Mouse (Mus musculus) thymus, postnatal 10 days (tissue): ENCODE results near the gene Cacna2d4.
"Not testable (repeated sequence)": the region's sequence is repeated elsewhere in the genome, so short reads cannot be mapped to it uniquely, and the experiment has no call there.

ENCODE experiments used
- DNase-seq, 2 experiments: peaks; one replicate each; pipeline ENCODE4 v3.0.0; 2021; ENCODE audit warnings: low spot score in 2 of 2

Cacna2d4 gene

DNA sequence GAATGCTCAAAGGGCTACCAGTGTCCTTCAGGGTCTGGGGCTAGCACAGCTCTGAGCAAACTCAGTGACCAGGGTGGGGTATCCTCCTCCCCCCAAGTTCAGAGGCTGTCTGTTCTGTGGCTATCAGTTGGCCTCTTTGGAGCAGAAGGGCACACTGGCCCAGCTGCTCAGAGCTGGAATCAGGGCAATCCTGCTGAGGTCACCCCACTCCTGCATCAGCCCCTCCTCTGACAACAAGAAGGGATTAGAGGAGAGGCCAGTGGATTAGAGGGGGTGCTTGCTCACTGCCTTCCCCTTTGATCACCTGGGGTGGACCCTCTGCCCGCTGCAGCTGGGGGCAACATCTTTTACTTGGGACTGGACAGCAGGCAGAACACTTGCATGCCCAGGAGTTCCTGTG lies at the start of gene Cacna2d4:
Gene Cacna2d4 (plus strand): TSS at position 286 of the 400 bp plus-strand sequence.
- no peak for DNase-seq

DNA sequence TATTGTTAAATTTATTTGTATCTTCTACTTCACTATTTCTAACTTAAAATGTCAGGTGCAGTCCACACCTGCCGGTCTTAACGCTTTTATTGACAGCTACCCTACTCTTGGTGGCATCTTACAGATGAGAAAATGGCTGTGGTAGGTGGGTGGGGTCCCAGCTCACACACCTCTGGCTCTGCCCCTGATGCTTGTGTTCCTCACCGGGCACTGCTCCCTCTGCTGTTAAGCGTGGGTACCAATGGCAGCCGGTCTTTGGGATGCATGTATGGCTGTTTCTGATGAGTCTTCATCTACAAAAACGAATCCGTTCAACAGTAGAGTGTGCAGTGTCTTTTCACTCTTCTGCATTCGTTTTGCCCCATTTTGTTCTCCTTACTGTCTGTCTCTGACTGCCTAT lies 49.7 kb upstream of the Cacna2d4 start:
- no peak for DNase-seq

DNA sequence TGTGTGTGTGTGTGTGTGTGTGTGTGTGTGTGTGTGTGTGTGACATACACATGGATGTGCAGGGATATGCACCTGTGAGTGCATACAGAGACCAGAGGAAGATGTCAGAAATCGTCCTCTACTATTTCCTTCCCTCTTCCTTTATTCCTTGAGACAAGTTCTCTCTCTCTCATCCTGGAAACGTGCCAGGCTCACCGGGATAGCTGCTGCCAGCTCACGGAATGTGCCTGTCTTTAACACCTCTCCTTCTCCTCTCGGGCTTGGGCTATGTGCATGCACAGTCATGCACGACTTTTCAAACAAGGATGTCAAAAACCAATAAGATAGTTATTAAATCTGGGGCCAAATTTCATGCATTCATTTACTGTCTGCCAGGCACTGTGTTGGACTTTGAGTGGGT lies 48.7 kb upstream of the Cacna2d4 start:
- DNase-seq = no peak

DNA sequence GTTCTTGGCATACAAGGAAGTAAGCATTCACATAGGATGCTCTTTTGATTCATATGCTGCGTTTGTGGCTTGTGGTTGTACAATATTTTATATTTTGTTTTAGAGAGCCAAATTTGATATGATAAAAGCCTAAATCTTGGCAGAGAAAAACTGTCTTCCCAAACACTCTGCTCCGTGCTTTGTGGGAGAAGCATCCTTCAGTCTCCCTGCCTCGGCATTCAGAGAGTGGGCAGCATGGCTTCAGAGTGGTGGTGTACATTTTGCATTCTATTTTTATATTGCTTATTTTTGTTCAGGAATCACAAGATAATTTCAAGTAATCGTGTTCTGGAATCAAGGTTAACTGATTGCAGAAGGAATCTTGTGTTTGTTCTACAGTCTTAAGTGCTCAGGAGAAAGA lies 44.8 kb upstream of the Cacna2d4 start:
- no peak for DNase-seq

DNA sequence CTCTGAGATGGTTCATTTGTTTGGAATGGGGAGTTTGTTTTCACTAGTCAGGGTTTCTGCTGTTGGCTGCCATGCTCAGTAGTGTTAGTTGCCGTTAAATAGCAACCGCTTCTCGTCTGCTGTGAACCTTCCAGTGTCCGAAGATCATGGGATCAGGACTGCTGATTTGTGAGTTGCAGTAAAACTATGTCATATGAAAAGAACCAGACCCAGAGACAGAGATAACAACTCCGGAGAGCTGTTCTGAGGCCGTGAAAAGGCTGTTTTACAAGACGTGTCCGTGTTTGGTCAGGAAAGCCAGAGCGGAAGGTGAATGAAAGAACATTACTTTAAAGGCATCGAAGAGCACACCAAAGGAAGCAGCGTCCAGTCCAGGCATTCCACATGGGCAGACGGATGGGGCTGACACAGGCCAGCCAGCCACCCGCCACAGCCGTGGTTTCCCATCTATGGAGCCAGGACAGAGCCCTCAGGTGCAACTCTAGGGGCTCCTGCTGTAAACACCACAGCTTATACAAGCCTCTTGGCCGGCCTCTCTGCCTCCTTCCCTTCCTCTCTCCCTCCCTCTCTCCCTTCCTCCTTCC lies 42.7 kb upstream of the Cacna2d4 start:
- no peak for DNase-seq

DNA sequence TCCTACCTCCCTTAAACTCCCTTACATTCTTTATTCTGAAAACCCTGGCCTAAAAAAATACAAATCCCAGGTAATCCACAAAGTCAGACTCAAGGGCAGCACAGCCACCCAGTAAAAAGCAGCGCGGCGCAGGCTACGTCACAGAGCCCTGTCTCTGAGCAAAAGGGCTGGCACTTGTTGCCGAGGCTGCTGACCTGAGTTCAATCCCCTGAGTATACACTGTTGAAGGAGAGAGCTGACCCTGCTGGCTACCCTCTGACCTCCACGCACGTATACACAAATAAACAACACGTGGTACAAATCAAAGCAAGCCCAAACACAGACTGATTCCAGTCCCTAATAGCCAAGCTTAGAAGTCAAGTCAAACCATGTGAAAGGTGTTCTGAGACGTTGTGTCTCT lies 42.2 kb upstream of the Cacna2d4 start:
- no peak for DNase-seq

DNA sequence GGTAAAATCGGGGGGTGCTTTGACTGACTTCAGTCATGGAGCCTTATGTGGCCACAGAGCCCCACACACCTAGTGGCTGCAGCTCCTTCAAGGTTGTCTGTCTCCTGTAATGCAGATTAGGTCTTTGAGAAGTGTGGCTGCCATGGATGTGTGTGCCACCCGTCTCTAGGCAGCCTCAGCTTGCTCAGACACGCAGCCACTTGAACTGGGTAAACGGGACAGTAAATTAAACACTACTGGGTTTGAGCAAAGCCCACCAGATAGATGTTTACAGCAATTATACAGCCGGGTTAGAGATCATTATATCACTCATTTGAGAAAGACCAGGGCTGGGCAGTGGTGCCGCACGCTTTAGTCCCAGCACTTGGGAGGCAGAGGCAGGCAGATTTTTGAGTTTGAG lies 41.7 kb upstream of the Cacna2d4 start:
- DNase-seq = no peak

DNA sequence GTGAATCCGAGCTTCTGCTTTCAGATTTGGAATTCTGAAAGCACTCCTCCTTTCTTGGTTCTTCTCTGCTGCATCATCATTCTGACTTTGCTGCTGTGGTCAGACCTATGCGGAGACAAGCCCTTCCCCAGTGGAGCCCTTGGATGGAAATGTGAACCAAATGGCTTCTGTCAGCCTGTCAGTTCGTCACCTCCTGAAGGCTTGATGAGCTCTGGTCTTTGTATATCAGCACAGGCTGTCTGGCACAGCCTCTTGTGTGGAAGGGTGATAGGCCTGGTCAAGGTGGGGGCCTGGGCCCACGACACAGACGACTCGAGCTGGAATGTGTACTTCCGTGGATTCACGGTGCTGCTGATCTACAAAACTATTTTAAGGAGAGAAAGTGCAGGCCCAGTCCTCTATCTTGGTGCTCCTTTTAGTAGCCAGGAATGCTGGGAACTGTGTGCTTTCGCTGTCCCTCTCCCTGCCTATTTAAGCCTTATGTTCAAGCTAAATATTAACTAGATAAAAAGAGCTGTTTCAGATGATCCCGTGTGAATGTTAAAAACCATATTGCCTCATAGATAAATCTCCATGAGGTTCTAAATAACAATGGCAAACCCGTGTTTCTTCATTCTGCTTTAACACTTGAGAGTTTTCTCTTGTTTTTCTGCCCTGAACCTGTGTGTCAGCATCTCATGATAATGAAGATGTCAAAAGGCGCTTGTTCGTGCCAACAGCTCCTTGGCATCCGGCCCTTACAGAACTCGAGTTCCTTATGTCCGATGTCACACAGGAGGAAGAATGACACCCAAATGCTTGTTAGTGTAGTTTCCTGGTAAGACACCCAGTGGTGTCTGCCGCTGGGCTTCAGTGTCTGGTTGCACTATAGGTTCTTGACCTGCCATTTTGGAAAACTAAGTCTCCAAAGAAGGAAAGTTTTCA lies 39.7 kb upstream of the Cacna2d4 start, which contains the start of gene Cacna1c:
Gene Cacna1c (minus strand): TSS at position 37 of the 924 bp plus-strand sequence.
- no peak for DNase-seq

DNA sequence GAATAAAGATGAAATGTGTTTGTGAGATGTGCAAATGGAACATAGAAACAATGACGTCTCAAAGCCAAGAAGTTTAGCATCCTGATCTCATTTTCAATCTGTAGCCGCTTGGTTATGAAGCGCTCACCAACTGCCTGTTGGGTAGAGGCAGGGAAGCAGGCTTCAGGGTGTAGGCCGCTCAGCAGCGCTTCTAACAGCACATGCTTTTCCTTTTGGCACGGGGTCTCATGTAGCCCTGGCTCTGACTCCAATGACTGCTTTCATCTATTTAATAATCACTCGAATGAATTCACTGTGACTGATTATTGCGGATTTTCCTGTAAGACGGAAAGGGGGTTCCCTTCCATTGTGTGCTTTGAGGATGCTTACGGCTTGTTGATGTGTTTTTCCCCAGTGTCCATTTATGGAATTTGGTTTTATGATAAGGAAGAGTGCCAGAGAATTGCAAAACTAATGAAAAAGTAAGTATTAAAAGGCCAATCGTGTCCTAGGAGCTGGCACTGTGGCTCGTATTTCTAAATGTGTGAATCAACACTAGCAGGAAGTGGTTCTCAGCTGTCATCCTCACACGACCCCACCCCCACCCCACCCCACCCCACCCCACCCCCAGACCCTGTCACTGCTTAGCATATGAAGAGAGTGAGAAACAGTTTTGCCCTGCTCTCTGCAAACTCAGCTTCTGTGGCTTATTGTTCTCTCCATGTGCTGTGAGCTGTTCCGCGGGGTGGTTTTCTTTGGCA lies 37.6 kb upstream of the Cacna2d4 start:
- no peak for DNase-seq

DNA sequence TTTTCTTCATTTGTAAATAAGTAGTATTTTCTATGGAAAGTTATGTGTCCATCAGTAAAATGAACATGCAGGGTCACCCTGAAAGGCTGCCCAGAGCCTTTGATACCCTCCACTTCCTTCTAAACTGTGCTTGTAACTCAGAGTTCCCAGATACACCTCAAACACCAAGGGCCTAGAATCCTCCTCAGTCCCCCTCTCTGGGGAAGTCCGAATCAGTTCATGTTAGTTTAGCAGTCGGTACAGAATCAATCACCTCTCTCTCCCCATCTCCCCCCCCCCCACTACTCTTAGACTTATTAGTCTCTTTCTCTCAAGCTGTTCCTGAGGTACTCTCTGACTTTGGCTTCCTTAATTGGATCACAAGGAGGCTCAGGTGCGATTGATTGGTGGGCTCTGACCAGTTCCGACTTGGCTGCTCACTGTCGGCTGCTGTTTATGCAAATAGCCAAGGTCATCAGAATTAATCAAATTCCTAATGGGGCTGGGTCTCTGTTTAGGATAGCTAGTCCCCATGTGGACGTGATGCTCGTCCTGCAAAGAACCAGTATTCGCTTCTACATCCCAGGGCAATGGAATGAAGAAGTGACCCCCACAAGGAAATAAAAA lies 36.9 kb upstream of the Cacna2d4 start:
- no peak for DNase-seq

DNA sequence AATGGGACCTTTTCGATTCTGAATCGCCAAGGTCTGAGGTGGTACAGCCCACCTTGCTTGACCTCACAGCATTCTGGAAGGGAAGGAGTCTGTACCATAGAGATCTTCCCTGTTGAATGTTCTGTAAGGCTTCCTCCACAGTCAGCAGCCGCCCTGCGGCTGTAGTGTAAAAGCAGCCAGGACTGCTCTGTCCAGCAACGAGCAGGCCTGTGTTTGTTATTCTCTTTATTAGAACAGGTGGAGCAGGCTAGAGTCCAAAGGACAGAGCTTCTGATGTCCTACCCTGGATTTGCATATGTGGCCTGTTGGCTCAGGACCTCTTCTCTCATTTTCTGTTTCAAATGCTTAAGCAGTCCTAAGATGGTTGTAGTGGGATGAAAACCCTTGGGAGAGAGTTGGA lies 36.0 kb upstream of the Cacna2d4 start:
- no peak for DNase-seq

DNA sequence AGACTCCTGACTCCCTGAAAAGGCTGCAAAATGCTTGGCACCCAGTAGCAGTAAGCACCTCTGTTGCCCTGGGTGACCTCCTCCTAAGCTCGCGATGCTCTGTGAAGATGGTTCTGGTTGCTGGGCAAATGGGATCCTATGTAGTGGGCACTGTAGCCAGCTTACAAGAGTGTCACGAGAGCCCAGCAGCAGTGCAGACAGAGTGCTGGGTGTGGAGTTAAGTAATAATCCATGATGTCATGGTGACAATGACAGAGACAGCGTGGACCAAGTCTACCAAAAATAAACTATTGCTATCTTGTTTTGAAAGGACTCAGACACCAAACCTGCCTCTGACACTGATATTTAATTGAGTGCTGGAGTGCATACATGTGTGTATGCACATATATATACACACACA lies 34.8 kb upstream of the Cacna2d4 start:
- DNase-seq = no peak

DNA sequence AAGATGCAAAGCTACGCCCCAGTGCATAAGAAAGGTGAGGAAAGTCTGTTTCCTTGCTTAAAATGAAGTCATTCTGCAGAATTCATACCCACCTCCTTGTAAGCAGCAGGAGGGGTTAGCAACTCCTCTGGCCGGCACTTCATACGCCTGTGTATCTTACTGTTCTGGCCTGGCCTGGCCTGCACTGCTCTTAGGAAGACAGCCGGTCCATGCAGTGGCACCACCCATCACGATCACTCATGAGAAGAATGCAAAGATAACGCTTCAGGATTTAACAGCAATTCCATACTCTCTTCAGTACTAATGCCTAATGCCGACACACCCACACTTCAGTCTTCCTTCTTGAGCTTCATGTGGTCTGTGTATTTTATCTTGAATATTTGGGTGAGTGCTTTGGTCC lies 32.0 kb upstream of the Cacna2d4 start:
- DNase-seq = no peak

DNA sequence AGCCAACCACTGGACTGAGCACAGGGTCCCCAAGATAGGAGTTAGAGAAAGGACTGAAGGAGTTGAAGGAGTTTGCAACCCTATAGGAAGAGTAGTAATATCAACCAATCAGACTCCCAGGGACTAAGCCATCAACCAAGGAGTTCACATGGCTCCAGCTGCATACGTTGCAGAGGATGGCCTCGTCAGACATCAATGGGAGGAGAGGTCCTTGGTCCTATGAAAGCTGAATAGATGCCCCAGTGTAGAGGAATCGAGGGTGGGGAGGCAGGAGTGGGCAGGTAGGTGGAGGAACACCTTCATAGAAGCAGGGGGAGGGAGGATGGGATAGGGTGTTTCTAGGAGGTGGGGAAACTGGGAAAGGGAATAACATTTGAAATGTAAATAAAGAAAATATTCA lies 31.4 kb upstream of the Cacna2d4 start:
- no peak for DNase-seq

DNA sequence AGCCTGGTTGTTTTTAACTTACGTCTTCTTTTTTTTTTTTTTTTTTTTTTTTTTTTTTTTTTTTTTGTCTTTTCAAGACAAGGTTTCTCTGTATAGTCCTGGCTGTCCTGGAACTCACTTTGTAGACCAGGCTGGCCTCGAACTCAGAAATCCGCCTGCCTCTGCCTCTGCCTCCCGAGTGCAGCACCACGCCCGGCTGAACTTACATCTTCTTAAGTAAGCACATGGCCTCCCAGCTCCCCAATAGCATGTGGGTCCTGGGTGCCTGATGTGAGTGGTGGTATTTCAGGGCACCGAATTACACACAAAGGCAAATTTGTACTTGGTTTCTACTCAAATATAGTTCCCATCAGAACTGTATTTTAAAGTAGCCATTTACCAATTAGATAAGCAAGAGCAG lies 30.3 kb upstream of the Cacna2d4 start:
- not testable (repeated sequence) for DNase-seq

DNA sequence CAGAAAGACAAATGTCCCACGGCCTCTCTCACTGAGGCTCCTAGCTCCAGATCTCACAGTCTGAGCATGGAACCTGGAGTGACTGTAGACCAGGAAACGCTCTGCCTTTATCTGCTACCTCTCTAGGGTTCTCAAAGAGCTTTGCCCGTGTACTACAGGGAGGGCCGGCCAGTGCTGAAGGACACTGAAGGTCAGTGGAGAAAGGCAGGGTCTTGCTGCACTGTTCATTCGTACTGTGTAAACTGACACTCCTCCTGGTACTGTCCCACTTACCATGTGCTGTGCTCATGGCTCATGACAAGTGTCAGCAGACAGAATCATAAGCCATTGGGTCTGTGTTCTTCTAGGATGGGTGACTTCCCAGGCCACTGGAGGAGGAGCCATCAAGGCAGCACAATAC lies 23.0 kb upstream of the Cacna2d4 start:
- DNase-seq = no peak

DNA sequence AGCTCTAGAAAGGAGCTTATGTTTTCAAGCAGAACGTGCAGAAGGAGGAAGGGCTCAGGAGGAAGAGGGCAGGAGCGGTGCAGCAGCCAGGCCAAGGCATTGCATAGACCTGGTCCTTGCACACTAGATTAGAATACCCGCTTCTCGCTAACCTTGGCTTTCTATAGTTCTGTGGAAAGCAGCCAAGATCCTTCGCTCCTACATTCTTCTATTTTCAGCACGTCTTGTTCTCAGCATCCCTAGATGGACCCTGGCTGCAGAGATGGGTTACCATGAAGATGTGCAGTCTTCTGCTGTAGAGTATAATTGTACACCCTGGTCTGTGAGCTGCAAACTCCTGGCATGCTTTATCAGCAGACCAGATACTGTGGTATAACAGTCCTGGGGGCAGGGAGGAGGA lies 22.1 kb upstream of the Cacna2d4 start:
- no peak for DNase-seq

DNA sequence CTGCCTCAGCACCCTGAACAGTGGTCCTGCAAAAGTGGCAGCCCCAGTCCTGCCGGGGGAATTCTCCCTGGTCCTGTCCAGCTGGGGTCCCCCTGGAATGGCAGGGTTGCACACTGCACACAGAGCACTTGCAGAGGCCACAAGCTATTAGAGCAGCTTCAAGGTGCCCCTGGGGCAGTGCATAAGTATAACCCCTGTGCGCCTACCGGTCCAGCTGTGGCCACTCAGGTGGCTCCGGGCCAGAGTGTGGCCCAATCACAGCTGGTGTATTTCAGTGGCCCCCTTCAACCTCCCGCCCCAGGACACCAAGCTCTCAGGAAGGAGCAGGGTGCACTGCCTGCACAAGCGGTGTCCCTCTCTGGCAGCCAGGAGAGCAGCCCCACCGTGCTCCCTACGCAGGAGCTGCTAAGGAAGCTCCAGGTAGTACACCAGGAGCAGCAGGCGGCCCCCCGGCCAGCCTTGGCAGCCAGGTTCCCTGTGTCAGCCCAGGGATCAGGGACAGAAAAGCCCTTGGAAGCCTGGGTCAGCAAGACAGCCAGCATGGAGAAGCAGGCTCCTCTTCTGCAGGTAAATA lies 21.2 kb upstream of the Cacna2d4 start:
- no peak for DNase-seq

DNA sequence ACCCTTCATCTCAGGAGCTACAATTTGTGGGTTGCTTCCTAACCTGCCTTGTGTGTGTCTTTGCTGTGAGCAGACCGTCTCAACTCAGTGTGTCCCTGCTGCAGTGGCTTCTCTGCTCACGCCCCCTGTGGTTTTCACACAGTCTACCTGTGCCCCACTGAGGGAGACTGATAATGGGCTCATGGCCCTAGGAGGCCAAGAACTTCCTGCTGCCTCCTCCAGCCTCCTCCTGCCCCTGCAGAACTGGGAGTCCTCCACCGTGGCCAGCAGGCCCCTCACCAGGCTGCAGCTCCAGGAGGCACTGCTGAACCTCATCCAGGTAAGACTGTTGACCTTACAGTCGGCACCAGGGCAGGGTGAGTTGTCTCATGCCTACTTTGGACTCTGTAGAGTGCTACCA lies 18.7 kb upstream of the Cacna2d4 start:
- no peak for DNase-seq

DNA sequence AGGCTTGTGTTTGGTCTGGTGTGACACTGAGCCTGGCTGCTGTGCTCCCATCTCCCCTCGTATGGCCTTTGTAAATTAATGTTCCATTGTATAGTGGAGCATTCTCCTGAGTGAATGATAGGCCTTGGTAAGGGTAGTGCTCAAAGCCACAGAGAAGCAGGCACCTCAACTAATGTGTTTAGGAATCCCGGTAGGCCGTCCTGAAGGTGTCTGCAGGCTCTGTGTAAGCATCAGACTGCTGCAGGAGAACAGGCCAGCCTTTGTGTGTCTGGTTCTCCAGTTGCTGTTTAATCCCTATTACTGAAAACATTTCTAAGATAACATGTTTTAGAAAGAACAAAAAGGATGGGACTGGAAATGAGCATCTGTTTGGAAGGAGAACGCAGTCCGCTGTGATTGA lies 17.7 kb upstream of the Cacna2d4 start:
- DNase-seq = no peak

DNA sequence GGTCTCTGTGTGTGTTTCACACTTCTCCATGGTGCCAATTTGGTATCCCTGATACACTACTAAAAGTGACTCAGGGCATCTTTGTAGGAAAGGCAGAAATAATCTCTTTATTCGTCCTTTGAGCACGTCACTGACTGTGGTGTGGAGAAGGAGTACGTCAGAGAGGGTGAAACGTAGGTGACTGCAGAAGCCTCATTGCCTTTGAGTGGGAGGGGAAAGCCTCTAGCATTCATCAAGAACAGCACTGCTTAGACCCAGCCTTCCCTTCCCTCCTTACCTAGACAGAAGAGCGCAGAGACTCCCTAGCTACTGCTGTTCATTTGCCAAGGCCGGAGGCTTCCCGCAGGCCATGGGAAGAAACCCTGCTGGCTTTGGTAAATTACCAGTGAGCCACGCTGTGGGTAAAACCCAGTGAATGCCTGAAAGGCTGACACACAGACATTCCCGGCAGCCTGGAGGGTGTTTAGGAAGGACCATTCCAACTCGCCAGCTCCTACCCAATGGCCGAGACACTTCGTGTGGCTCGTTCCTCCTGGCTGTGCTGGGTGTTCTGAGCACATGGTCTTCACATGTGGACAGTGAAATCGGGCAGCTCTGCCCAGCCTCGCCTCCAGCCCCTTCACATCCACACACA lies 17.0 kb upstream of the Cacna2d4 start:
- no peak for DNase-seq
